Mouse (Mus musculus) heart, postnatal 0 days (tissue): ENCODE data around the gene Gpc3.

Source experiments
- CTCF ChIP-seq: IDR thresholded peaks from 2 replicates; pipeline ENCODE4 v1.5.1; 2016; ENCODE audit warnings: antibody characterized with exemption, control low read depth, low read depth
- EP300 ChIP-seq: IDR thresholded peaks from 2 replicates; pipeline ENCODE4 v1.6.1; 2016; ENCODE audit warnings: antibody characterized with exemption, low read depth

- TF ChIP-seq CTCF, result no peak
- TF ChIP-seq EP300, result no peak
Measured at GRCm38 (mm10) chrX:52613328-52614030, at the start of gene Gpc3.
